Mouse (Mus musculus): ENCODE measurements around the gene Cyb5r1. TPM values are rescaled to one million over a fixed set of nuclear protein-coding genes. Genes with fewer than 3 reads are reported as not detected.

The Cyb5r1 gene
- polyA plus RNA-seq, 1 experiment from 2014 or later: 12.6 TPM

DNA sequence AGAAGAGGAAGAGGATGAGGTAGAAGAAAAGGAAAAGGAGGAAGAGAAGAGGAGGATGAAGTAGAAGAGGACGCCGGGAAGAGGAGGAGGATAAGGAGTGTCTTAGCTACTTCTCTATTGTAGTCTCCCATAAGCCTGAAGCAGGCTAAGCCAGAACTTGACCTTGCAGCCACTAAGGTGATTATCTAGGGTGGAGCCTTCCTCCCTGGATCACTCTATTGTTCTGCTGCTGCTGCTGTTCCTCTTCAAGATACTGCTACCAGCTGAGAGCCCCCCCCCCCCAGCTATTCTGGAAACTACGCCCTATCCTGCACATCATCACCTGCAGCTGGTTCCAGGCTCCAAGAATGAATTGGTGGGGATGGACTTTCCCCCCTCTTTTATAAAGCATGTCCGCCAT lies 20.8 kb upstream of the Cyb5r1 start:
- WGBS: 82% methylated on average over 4 of the region's 4 CpGs
- H3K4me2 ChIP-seq: no peak overlapping the region
- no peaks in the 10 kb centered on the region for H3K9me3 ChIP-seq
- H3K27ac ChIP-seq: no peak overlapping the region
- H3K4me1 ChIP-seq: peaks cover 12% of the 10 kb centered on the region
- H3K36me3 ChIP-seq (replicated peaks): no peaks in the 10 kb centered on the region
- no peak overlapping the region for H3K9ac ChIP-seq
- no peak overlapping the region for H3K4me3 ChIP-seq
- no peak for ATAC-seq (replicated peaks)
- no peaks in the 10 kb centered on the region for H3K27me3 ChIP-seq (replicated peaks)

DNA sequence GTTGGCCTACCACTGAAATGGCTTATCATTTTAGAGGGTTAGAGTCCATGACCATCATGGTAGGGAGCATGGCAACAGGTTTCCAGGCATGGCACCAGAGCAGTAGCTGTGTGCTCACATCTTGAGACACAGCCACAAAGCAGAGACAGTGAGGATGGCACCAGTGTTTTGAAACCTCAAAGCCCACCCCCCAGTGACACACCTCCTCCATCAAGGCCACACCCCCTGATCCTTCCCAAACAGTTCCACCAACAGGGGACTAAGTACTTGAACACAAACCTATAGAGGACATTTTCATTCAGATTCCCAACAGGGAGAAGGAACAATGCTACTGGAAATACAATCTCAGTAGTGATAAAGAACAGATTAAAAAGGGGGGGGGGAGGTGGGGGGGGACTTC lies 20.2 kb upstream of the Cyb5r1 start:
- Histone ChIP-seq H3K4me2 (no peak overlapping the region), H3K4me1 (peaks cover 12% of the 10 kb centered on the region), H3K9me3 (no peaks in the 10 kb centered on the region), H3K9ac (no peak overlapping the region), H3K4me3 (no peak overlapping the region), H3K27ac (no peak overlapping the region), H3K27me3 (replicated peaks) (no peaks in the 10 kb centered on the region), H3K36me3 (replicated peaks) (no peaks in the 10 kb centered on the region)
- no peak for ATAC-seq (replicated peaks)

DNA sequence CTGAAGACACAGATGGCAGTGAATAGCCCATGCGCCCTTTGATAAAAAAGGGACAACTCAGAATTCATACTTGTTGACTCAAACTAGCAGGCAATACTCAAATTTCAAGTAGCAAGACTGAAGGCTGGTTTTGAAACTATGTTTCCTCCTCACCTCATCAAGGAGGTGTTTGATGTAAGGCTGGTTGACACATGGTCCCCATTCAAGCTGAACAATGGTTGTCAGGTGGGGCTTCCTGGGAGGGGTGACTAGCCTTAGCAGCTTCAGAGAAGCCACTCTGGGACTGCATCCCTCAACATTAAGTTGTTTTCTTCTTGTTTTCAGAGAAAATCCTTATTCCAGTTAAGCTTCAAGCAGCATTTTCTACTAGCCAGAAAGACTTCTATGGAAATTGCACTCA lies 19.7 kb upstream of the Cyb5r1 start, which contains the start of gene 4933406M09Rik:
TSS of gene 4933406M09Rik (plus strand) at position 275 of the 400 bp plus-strand sequence.
- Histone ChIP-seq H3K9me3 (no peaks in the 10 kb centered on the region), H3K4me3 (no peak within 1 kb of the TSS), H3K27me3 (replicated peaks) (no peaks in the 10 kb centered on the region), H3K36me3 (replicated peaks) (no peaks in the 10 kb centered on the region), H3K27ac (no peak within 1 kb of the TSS), H3K9ac (no peak within 1 kb of the TSS), H3K4me2 (no peak within 1 kb of the TSS), H3K4me1 (peaks cover 12% of the 10 kb centered on the region)
- ATAC-seq (replicated peaks): no peak
- WGBS: 98% methylated on average over 1 of the region's 1 CpGs

DNA sequence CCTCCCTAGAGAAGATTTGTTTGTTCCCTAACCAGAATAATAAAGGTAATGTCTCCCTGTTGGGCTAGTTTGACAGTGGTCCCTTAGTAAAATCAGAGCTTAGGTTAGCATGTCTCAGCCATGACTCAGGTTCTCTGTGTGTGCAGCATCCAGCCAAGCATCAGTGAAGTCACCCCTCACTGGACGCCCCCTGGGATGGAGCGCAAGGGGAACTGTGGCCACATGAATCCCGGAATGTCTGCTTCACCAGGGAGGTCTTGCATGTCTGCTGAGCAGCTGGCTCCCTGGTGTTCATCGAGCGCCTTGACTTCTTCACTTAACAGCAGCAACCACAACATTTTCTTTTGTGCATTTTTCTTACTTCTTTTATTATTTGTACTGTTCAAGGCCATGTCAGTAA lies 11.5 kb upstream of the Cyb5r1 start:
- no peak for ATAC-seq (replicated peaks)
- H3K9me3 ChIP-seq: no peaks in the 10 kb centered on the region
- no peak overlapping the region for H3K27ac ChIP-seq
- H3K4me3 ChIP-seq: no peak overlapping the region
- no peak overlapping the region for H3K9ac ChIP-seq
- H3K36me3 ChIP-seq (replicated peaks): no peaks in the 10 kb centered on the region
- no peaks in the 10 kb centered on the region for H3K4me1 ChIP-seq
- no peaks in the 10 kb centered on the region for H3K27me3 ChIP-seq (replicated peaks)
- no peak overlapping the region for H3K4me2 ChIP-seq
- WGBS: 71% methylated on average over 5 of the region's 5 CpGs

DNA sequence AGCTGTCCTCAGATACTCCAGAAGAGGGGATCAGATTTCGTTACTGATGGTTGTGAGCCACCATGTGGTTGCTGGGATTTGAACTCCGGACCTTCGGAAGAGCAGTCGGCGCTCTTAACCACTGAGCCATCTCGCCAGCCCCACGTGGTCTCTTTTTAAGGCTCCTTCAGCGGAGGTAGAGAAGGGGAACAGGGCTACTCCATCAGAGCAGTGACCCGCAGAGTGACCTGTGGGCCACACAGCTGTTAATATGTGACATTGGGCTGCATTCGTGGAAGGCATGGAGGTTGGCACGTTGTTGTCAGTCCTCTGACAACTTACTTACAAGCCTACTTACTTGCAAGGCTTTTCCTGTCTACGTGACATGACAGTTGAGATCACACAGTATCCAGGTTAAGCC lies 7.1 kb upstream of the Cyb5r1 start:
- Histone ChIP-seq H3K27me3 (replicated peaks) (no peaks in the 10 kb centered on the region), H3K4me3 (no peak overlapping the region), H3K27ac (no peak overlapping the region), H3K9ac (no peak overlapping the region), H3K4me2 (no peak overlapping the region), H3K9me3 (no peaks in the 10 kb centered on the region), H3K36me3 (replicated peaks) (no peaks in the 10 kb centered on the region), H3K4me1 (no peaks in the 10 kb centered on the region)
- no peak for ATAC-seq (replicated peaks)
- WGBS: 88% methylated on average over 12 of the region's 12 CpGs

DNA sequence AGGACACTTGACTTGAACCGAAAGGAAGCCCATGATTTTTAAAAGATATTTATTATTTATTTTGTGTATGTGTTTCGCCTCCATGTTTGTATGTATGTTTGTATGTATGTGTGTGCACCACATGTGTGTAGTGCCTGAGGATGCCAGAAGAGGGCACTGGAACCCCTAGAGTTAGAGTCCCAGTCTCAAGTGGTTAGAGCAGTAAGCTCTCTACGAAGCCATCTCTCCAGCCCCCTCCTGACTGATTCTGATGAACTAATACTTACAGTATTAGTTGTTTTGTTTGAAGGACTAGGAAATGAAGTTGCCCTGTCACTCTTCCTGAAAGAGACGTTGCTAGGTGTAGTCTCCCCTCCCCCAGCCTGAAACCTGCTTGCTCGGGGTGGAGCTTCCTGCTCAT lies 5.6 kb upstream of the Cyb5r1 start:
- Histone ChIP-seq H3K4me1 (no peaks in the 10 kb centered on the region), H3K4me2 (no peak overlapping the region), H3K9ac (no peak overlapping the region), H3K4me3 (no peak overlapping the region), H3K9me3 (no peaks in the 10 kb centered on the region), H3K36me3 (replicated peaks) (no peaks in the 10 kb centered on the region), H3K27ac (no peak overlapping the region), H3K27me3 (replicated peaks) (no peaks in the 10 kb centered on the region)
- ATAC-seq (replicated peaks): no peak
- WGBS: 52% methylated on average over 5 of the region's 5 CpGs

DNA sequence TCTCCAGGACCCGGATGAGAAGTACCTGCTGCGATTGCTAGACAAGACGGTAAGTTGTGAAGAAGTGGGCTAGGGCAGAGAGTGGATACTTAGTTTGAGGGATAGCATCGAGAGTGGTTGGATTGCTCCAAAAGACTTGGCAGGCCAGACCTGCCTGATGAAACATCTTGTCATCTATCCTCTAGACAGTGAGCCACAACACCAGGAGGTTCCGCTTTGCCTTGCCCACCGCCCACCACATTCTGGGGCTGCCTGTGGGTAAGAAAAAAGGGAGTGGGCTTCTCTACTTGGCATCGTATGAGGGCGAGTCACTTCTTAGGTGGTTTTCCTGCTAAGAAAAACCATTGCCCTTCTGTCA lies 1.0 kb downstream of the Cyb5r1 start:
- Histone ChIP-seq H3K4me3 (peak overlapping the region; percentile 65), H3K4me1 (peaks cover 8% of the 10 kb centered on the region), H3K27me3 (replicated peaks) (no peaks in the 10 kb centered on the region), H3K27ac (no peak overlapping the region), H3K9me3 (no peaks in the 10 kb centered on the region), H3K9ac (peak overlapping the region; percentile 57), H3K36me3 (replicated peaks) (no peaks in the 10 kb centered on the region), H3K4me2 (peak overlapping the region; percentile 95)
- ATAC-seq (replicated peaks): peak; percentile 52
- 31% methylated on average over 8 of the region's 8 CpGs for WGBS

DNA sequence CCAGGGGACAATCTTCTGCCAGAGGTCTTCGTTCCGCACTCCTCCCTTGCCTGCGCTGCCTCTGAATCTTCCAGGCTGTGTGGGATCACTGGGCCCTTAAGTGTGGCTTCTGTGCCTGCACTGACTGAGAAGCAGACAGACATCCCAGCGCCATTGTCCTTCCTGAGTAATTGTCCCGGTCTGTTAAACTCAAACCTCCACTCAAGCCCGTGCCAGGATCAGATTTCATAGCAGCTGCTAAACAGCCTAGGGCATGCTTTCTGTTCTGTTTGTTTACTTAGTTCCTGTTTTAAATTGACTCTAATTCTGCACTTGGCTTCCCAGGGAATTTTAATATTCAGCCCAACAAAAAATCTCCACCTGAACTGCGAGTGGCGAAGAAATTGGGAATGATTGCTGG lies 2.7 kb downstream of the Cyb5r1 start:
- H3K36me3 ChIP-seq (replicated peaks): no peaks in the 10 kb centered on the region
- peaks cover 8% of the 10 kb centered on the region for H3K4me1 ChIP-seq
- H3K9me3 ChIP-seq: no peaks in the 10 kb centered on the region
- no peak overlapping the region for H3K9ac ChIP-seq
- H3K27me3 ChIP-seq (replicated peaks): no peaks in the 10 kb centered on the region
- H3K27ac ChIP-seq: no peak overlapping the region
- WGBS: 71% methylated on average over 8 of the region's 8 CpGs
- no peak overlapping the region for H3K4me3 ChIP-seq
- no peak overlapping the region for H3K4me2 ChIP-seq
- ATAC-seq (replicated peaks): no peak

DNA sequence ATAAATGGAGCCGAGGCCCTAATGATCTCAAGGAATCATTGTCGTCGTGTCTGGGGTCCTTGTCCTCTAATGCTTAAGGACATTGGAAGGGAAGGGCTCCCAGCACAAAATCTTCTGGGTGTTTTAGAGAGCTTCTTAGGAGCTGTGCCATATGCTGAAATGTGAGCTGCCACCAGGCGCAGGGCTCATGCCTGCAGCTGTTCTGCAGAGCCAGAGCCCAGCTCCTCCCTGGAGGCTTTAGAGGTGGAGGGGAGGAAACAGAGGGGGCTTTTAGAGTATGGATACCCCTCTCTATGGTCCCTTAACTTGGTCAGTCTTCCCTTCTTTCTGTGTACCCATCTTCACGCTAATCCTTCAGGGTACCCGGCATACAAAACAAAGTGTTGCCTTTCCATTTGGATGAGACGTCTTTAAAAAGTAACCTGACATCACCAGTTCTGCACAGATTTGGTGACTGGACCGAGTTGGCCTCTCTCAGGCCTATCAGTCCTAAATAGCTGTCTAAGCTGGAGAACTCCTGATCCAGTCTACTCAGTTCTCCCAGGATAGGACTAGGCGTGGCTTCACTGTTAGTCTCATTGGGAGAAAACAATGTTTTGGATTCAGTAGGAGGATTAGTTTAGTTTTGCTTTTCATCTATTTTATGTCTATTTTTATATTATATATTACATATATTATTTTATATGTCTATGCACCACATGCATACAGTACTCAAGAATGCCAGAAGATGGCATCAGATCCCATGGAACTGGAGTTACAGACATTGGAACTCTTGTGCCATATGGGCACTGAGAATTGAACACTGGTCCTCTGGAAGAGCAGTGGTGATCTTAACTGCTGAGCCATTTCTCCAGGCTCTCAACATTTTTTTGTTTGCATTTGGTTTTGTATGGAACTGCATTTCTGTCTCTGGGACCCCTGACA lies 6.6 kb downstream of the Cyb5r1 start:
- no peak overlapping the region for H3K27ac ChIP-seq
- no peak overlapping the region for H3K9ac ChIP-seq
- peaks cover 20% of the 10 kb centered on the region for H3K4me1 ChIP-seq
- no peaks in the 10 kb centered on the region for H3K36me3 ChIP-seq (replicated peaks)
- H3K4me3 ChIP-seq: no peak overlapping the region
- H3K4me2 ChIP-seq: no peak overlapping the region
- ATAC-seq (replicated peaks): no peak
- H3K27me3 ChIP-seq (replicated peaks): no peaks in the 10 kb centered on the region
- no peaks in the 10 kb centered on the region for H3K9me3 ChIP-seq
- WGBS: 94% methylated on average over 9 of the region's 9 CpGs

DNA sequence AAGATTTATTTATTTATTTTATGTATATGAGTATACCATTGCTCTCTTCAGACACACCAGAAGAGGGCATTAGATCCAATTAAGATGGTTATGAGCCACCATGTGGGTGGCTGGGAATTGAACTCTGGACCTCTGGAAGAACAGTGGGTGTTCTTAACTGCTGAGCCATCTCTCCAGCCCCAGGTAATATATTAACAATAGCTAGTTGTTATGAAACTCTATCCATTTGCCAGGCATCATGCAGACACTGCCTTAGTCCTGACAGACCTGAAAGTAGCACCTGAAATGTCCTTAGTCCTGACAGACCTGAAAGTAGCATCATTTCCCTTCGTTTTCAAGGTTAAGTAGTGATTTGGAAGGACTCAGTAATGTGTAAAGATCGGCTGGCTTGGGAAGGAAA lies 8.7 kb downstream of the Cyb5r1 start:
- H3K9ac ChIP-seq: no peak overlapping the region
- no peak overlapping the region; the same call in 1 of the 2 replicates for H3K4me2 ChIP-seq
- WGBS: 55% methylated on average over 2 of the region's 2 CpGs

DNA sequence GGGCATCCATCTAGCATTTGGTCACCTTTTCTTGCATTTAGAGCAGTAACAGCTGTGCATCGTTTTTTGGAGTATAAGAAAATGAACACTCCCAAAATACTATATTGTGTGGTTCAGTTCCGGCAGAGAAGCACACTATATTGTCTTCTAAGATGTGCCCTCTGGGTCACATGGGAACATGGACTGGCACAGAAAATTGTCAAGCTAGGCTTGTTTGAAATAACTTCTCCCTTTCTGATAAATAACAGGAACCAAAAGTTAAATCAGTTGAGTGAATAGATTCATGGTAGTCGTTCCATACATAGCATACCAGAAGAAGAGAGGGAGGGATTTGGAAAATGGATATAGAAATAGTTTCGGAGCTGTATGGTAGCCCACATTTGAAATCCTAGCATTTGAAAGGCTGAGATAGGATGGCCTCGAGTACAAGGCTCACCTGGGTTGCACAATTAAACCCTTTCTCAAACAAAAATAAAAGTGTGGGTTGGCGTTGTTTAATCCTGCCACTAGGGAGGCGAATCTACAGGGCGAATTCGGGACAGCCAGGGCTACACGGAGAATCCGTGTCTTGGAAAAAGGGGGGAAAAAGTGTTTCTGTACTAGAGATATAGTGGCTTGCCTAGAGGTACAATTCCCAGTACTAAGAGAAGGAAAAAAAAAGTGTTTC lies 9.3 kb downstream of the Cyb5r1 start:
- H3K9me3 ChIP-seq: no peaks in the 10 kb centered on the region
- peak overlapping the region; percentile 26; the same call in 1 of the 2 replicates for H3K9ac ChIP-seq
- no peaks in the 10 kb centered on the region for H3K27me3 ChIP-seq (replicated peaks)
- H3K36me3 ChIP-seq (replicated peaks): no peaks in the 10 kb centered on the region
- WGBS: 13% methylated on average over 11 of the region's 11 CpGs
- H3K4me1 ChIP-seq: peaks cover 43% of the 10 kb centered on the region
- H3K4me3 ChIP-seq: peak overlapping the region; percentile 96
- peak overlapping the region; percentile 96 for H3K27ac ChIP-seq
- ATAC-seq (replicated peaks): no peak; the same call in none of the 2 replicates
- H3K4me2 ChIP-seq: peak overlapping the region; percentile 66

More for the DNA sequence above, 8.7 kb downstream of the Cyb5r1 start:
- Histone ChIP-seq H3K36me3 (replicated peaks) (no peaks in the 10 kb centered on the region), H3K27me3 (replicated peaks) (no peaks in the 10 kb centered on the region), H3K9me3 (no peaks in the 10 kb centered on the region), H3K27ac (no peak overlapping the region; the same call in 1 of the 2 replicates), H3K4me1 (peaks cover 37% of the 10 kb centered on the region), H3K4me3 (no peak overlapping the region)
- no peak for ATAC-seq (replicated peaks)

DNA sequence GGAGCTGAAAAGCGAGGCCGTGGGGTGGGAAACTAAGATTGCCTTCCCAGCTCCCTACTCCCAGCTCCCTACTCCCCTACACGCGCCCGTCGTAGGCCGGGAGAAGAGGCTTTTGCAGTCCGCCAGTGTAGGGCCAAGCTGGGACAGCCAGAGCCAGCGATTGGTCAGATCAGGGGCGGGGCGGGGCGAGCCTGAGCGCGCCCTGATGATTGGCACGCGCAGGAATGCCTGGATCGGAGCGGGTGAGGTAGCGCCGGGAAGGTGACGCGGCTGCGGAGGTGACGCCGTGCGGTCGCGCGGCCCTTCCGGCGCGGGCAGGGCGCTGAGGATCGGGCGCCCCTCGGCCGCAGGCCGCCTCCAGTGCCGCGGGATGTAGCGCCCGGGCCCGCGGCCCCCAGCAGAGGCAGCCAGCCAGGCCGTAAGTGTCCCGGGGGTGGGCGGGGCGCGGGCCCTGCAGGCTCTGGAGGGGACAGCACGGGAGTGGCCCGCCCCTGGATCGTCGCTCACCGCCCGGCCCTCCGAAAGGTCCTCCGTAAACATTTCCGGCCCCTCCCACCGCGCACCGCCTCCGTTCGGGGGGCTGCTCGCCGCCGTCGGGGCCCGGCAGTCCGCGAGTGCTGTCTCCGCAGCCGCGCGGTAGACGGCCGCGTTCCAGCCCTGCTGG lies 9.9 kb downstream of the Cyb5r1 start, which contains the start of gene Adipor1:
TSS of gene Adipor1 (plus strand) at position 211 of the 664 bp plus-strand sequence.
- H3K9me3 ChIP-seq: no peaks in the 10 kb centered on the region
- peak within 1 kb of the TSS; percentile 66 for H3K4me2 ChIP-seq
- H3K27me3 ChIP-seq (replicated peaks): no peaks in the 10 kb centered on the region
- ATAC-seq (replicated peaks): peak; percentile 100
- peak within 1 kb of the TSS; percentile 96 for H3K27ac ChIP-seq
- peak within 1 kb of the TSS; percentile 96 for H3K4me3 ChIP-seq
- H3K36me3 ChIP-seq (replicated peaks): no peaks in the 10 kb centered on the region
- peak within 1 kb of the TSS; percentile 93 for H3K9ac ChIP-seq
- under 1% methylated on average over 71 of the region's 77 CpGs for whole genome bisulfite sequencing
- peaks cover 48% of the 10 kb centered on the region for H3K4me1 ChIP-seq
